Mouse (Mus musculus) heart, postnatal 0 days (tissue): Measurements from ENCODE around the gene Ush1g. TPM values are rescaled to one million over a fixed set of nuclear protein-coding genes. Genes with fewer than 3 reads are reported as not detected.
A peak's percentile ranks its signal among the peaks of the same experiment; 100 is the strongest.

Experiments used
- ATAC-seq: fragments of 200-750 bp; cut with Nextera tagmentation; 2 replicates; pipeline ENCODE4 v1.8.0; 2017; ENCODE audit warnings: low read depth, moderate number of reproducible peaks, moderate library complexity; ENCODE audit not compliant: insufficient read depth
- DNase-seq: peaks from one replicate; pipeline ENCODE4 v3.0.0-alpha.2; 2016; ENCODE audit warnings: low spot score
- H3K27ac ChIP-seq: fragments of 300-500 bp; sonication (generic); 2 replicates; pipeline ENCODE4 v1.5.1; 2014; ENCODE audit warnings: low read depth, mild to moderate bottlenecking
- H3K27me3 ChIP-seq: fragments of 300-500 bp; sonication (generic); 2 replicates; pipeline ENCODE4 v1.6.1; 2014; ENCODE audit warnings: low read length, mixed read lengths; ENCODE audit not compliant: control insufficient read depth, insufficient read depth
- H3K36me3 ChIP-seq: fragments of 300-500 bp; sonication (generic); replicated peaks from 2 replicates; pipeline ENCODE4 v1.6.1; 2014; ENCODE audit warnings: low read length, mixed read lengths; ENCODE audit not compliant: control insufficient read depth, insufficient read depth
- H3K4me1 ChIP-seq: fragments of 300-500 bp; sonication (generic); 2 replicates; pipeline ENCODE4 v1.6.1; 2014; ENCODE audit warnings: antibody characterized with exemption; ENCODE audit not compliant: control insufficient read depth, insufficient read depth
- H3K4me2 ChIP-seq: fragments of 300-500 bp; sonication (generic); 2 replicates; pipeline ENCODE4 v1.6.1; 2014; ENCODE audit warnings: low read depth, mild to moderate bottlenecking, low read length, moderate library complexity
- H3K4me3 ChIP-seq: fragments of 300-500 bp; sonication (generic); 2 replicates; pipeline ENCODE4 v1.5.1; 2014; ENCODE audit warnings: low read depth, low read length
- H3K9ac ChIP-seq: fragments of 300-500 bp; sonication (generic); replicated peaks from 2 replicates; pipeline ENCODE4 v1.6.1; 2014; ENCODE audit warnings: low read depth, low read length, mixed read lengths
- H3K9me3 ChIP-seq: fragments of 300-500 bp; sonication (generic); replicated peaks from 2 replicates; pipeline ENCODE4 v1.6.1; 2016; ENCODE audit warnings: low read length; ENCODE audit not compliant: control insufficient read depth
- CTCF ChIP-seq: IDR thresholded peaks from 2 replicates; pipeline ENCODE4 v1.5.1; 2016; ENCODE audit warnings: antibody characterized with exemption, control low read depth, low read depth
- EP300 ChIP-seq: IDR thresholded peaks from 2 replicates; pipeline ENCODE4 v1.6.1; 2016; ENCODE audit warnings: antibody characterized with exemption, low read depth
- WGBS: fragments of 180-500 bp; shearing (Covaris S2); extraction: QIAGEN DNeasy Blood & Tissue Kit; methylation state at CpG from one replicate; pipeline ENCODE4 v1.1.7; 2014; 5-methylcytosine and 5-hydroxymethylcytosine counted together
- polyA plus RNA-seq: library from polyadenylated mRNA; unstranded; fragments of >200 nt; fragmentation: Nextera tagmentation; extraction: Ambion mirVana; gene quantifications from 2 replicates; pipeline ENCODE4 v1.2.1, GENCODE M21; 2015
- total RNA-seq: library from RNA; depleted of rRNA; stranded (reverse); fragments of >200 nt; gene quantifications from 2 replicates; pipeline ENCODE4 v1.2.3, GENCODE M21; 2014; ENCODE audit warnings: low replicate concordance

Ush1g gene
- total and polyA plus RNA-seq, 2 experiments from 2014 or later: 0.03 TPM; not detected in 1

- Histone ChIP-seq H3K27me3 (peaks cover 17% of the 10 kb centered on the region; the same call in 1 of the 2 replicates), H3K4me1 (peaks cover 18% of the 10 kb centered on the region), H3K4me2 (peak overlapping the region; percentile 96; the same call in 1 of the 2 replicates), H3K9me3 (no peaks in the 10 kb centered on the region), H3K9ac (no peak overlapping the region), H3K4me3 (peak overlapping the region; percentile 68), H3K27ac (no peak overlapping the region), H3K36me3 (no peaks in the 10 kb centered on the region)
- DNase-seq (no peak), ATAC-seq (0 out of 2 replicates have a peak, but pooled peaks have one; percentile 22)
- WGBS: 31% methylated on average over 7 of the region's 7 CpGs
- TF ChIP-seq CTCF (no peak), EP300 (no peak)
These were observed 44.3 kb upstream of the Ush1g start for GRCm38 (mm10) chr11:115366039-115366705.

- H3K4me1 ChIP-seq: peaks cover 18% of the 10 kb centered on the region
- H3K36me3 ChIP-seq: no peaks in the 10 kb centered on the region
- WGBS: 89% methylated on average over 3 of the region's 3 CpGs
- TF ChIP-seq CTCF: no peak
- no peak for TF ChIP-seq EP300
- H3K9me3 ChIP-seq: no peaks in the 10 kb centered on the region
- H3K27me3 ChIP-seq: peaks cover 11% of the 10 kb centered on the region; the same call in 1 of the 2 replicates
- H3K9ac ChIP-seq: no peak overlapping the region
- H3K27ac ChIP-seq: no peak overlapping the region
- no peak for ATAC-seq
- DNase-seq: no peak
- H3K4me2 ChIP-seq: no peak overlapping the region
- H3K4me3 ChIP-seq: no peak overlapping the region
These were observed 42.3 kb upstream of the Ush1g start for GRCm38 (mm10) chr11:115364136-115364535.

GRCm38 (mm10) chr11:115359726-115360125 lies 37.9 kb upstream of the Ush1g start:
- 57% methylated on average over 6 of the region's 6 CpGs for WGBS
- no peak for DNase-seq
- ATAC-seq: no peak
- Histone ChIP-seq H3K36me3 (no peaks in the 10 kb centered on the region), H3K9me3 (no peaks in the 10 kb centered on the region), H3K27me3 (no peaks in the 10 kb centered on the region), H3K9ac (no peak overlapping the region), H3K27ac (peak overlapping the region; percentile 55), H3K4me1 (peaks cover 4% of the 10 kb centered on the region; the same call in 1 of the 2 replicates), H3K4me2 (no peak overlapping the region), H3K4me3 (no peak overlapping the region)
- TF ChIP-seq EP300 (no peak), CTCF (peak; percentile 23; the same call in 1 of the 2 replicates)

GRCm38 (mm10) chr11:115359293-115359692 lies 37.5 kb upstream of the Ush1g start:
- H3K9ac ChIP-seq: no peak overlapping the region
- ATAC-seq (0 out of 2 replicates have a peak, but pooled peaks have one; percentile 27), DNase-seq (peak; percentile 35)
- TF ChIP-seq EP300 (no peak), CTCF (no peak)
- H3K27ac ChIP-seq: peak overlapping the region; percentile 55
- H3K9me3 ChIP-seq: no peaks in the 10 kb centered on the region
- no peak overlapping the region; the same call in 1 of the 2 replicates for H3K4me2 ChIP-seq
- H3K27me3 ChIP-seq: no peaks in the 10 kb centered on the region
- H3K4me1 ChIP-seq: peaks cover 4% of the 10 kb centered on the region; the same call in 1 of the 2 replicates
- no peak overlapping the region for H3K4me3 ChIP-seq
- WGBS: 25% methylated on average over 3 of the region's 3 CpGs
- no peaks in the 10 kb centered on the region for H3K36me3 ChIP-seq

GRCm38 (mm10) chr11:115358468-115358867 lies 36.6 kb upstream of the Ush1g start:
- Histone ChIP-seq H3K27ac (0 out of 2 replicates have a peak overlapping the region, but pooled peaks have one; percentile 55), H3K4me3 (no peak overlapping the region), H3K36me3 (no peaks in the 10 kb centered on the region), H3K9ac (no peak overlapping the region), H3K9me3 (no peaks in the 10 kb centered on the region), H3K4me2 (no peak overlapping the region), H3K4me1 (peaks cover 4% of the 10 kb centered on the region; the same call in 1 of the 2 replicates), H3K27me3 (no peaks in the 10 kb centered on the region)
- peak; percentile 75 for DNase-seq
- 12% methylated on average over 5 of the region's 5 CpGs for WGBS
- ATAC-seq: peak; percentile 49
- TF ChIP-seq CTCF (peak; percentile 63), EP300 (no peak)
